Mouse (Mus musculus) heart, embryonic 12.5 days (tissue): ENCODE data around the gene Brca2. TPM values are rescaled to one million over a fixed set of nuclear protein-coding genes. Genes with fewer than 3 reads are reported as not detected.
A peak's percentile ranks its signal among the peaks of the same experiment; 100 is the strongest.

ENCODE experiments used
- ATAC-seq: fragments of 200-750 bp; cut with Nextera tagmentation; 2 replicates; pipeline ENCODE4 v1.8.0; 2017; ENCODE audit warnings: moderate TSS enrichment, moderate library complexity; ENCODE audit not compliant: insufficient number of reproducible peaks, low FRiP score
- H3K27ac ChIP-seq: fragments of 300-500 bp; sonication (generic); 2 replicates; pipeline ENCODE4 v1.5.1; 2016; ENCODE audit warnings: mild to moderate bottlenecking, moderate library complexity; ENCODE audit not compliant: poor library complexity, severe bottlenecking
- H3K27me3 ChIP-seq: fragments of 300-500 bp; sonication (generic); replicated peaks from 2 replicates; pipeline ENCODE4 v1.6.1; 2016; ENCODE audit warnings: mild to moderate bottlenecking, moderate library complexity
- H3K36me3 ChIP-seq: fragments of 300-500 bp; sonication (generic); 2 replicates; pipeline ENCODE4 v1.6.1; 2016; ENCODE audit warnings: mild to moderate bottlenecking, moderate library complexity
- H3K4me1 ChIP-seq: fragments of 300-500 bp; sonication (generic); replicated peaks from 2 replicates; pipeline ENCODE4 v1.6.1; 2016; ENCODE audit warnings: mild to moderate bottlenecking
- H3K4me2 ChIP-seq: fragments of 300-500 bp; sonication (generic); 2 replicates; pipeline ENCODE4 v1.6.1; 2016; ENCODE audit warnings: mild to moderate bottlenecking, moderate library complexity
- H3K4me3 ChIP-seq: fragments of 300-500 bp; sonication (generic); 2 replicates; pipeline ENCODE4 v1.5.1; 2016; ENCODE audit warnings: mild to moderate bottlenecking
- H3K9ac ChIP-seq: fragments of 300-500 bp; sonication (generic); 2 replicates; pipeline ENCODE4 v1.6.1; 2016; ENCODE audit warnings: mild to moderate bottlenecking, moderate library complexity
- H3K9me3 ChIP-seq: fragments of 300-500 bp; sonication (generic); replicated peaks from 2 replicates; pipeline ENCODE4 v1.6.1; 2016; ENCODE audit warnings: mild to moderate bottlenecking, moderate library complexity
- WGBS: fragments of 180-500 bp; shearing (Covaris S2); methylation state at CpG from one replicate; pipeline ENCODE4 v1.1.7; 2016; 5-methylcytosine and 5-hydroxymethylcytosine counted together
- polyA plus RNA-seq: library from polyadenylated mRNA; unstranded; fragments of >200 nt; fragmentation: Nextera tagmentation; extraction: Ambion mirVana; gene quantifications from 2 replicates; pipeline ENCODE4 v1.2.1, GENCODE M21; 2016

The Brca2 gene
- polyA plus RNA-seq, 1 experiment from 2014 or later = 15.9 TPM

- H3K4me2 ChIP-seq = no peak overlapping the region
- H3K4me1 ChIP-seq = no peaks in the 10 kb centered on the region
- H3K36me3 ChIP-seq = no peaks in the 10 kb centered on the region
- no peak overlapping the region for H3K9ac ChIP-seq
- H3K27me3 ChIP-seq = no peaks in the 10 kb centered on the region; the same call in 1 of the 2 replicates
- no peak overlapping the region for H3K4me3 ChIP-seq
- 69% methylated on average over 1 of the region's 1 CpGs for WGBS
- H3K27ac ChIP-seq = no peak overlapping the region
- ATAC-seq = no peak
- H3K9me3 ChIP-seq = no peaks in the 10 kb centered on the region; the same call in 1 of the 2 replicates
These were observed 8.4 kb upstream of the Brca2 start for GRCm38 (mm10) chr5:150514027-150514426.

GRCm38 (mm10) chr5:150518064-150518463, 4.4 kb upstream of the Brca2 start, which contains the start of gene Zar1l:
Zar1l (minus strand) TSS chr5:150518164.
- no peaks in the 10 kb centered on the region for H3K36me3 ChIP-seq
- no peak within 1 kb of the TSS for H3K4me2 ChIP-seq
- H3K27me3 ChIP-seq = no peaks in the 10 kb centered on the region; the same call in 1 of the 2 replicates
- 56% methylated on average over 4 of the region's 4 CpGs for WGBS
- no peaks in the 10 kb centered on the region; the same call in 1 of the 2 replicates for H3K9me3 ChIP-seq
- no peak within 1 kb of the TSS for H3K4me3 ChIP-seq
- H3K4me1 ChIP-seq = peaks cover 6% of the 10 kb centered on the region; the same call in 1 of the 2 replicates
- no peak for ATAC-seq
- H3K27ac ChIP-seq = no peak within 1 kb of the TSS
- H3K9ac ChIP-seq = no peak within 1 kb of the TSS

- Histone ChIP-seq H3K27me3 (no peaks in the 10 kb centered on the region; the same call in 1 of the 2 replicates), H3K4me1 (peaks cover 11% of the 10 kb centered on the region), H3K9ac (no peak overlapping the region), H3K4me2 (no peak overlapping the region), H3K4me3 (no peak overlapping the region), H3K27ac (no peak overlapping the region), H3K9me3 (no peaks in the 10 kb centered on the region), H3K36me3 (no peaks in the 10 kb centered on the region)
- ATAC-seq = no peak
- 86% methylated on average over 1 of the region's 1 CpGs for WGBS
These were observed 2.9 kb upstream of the Brca2 start for GRCm38 (mm10) chr5:150519551-150519950.

DNA sequence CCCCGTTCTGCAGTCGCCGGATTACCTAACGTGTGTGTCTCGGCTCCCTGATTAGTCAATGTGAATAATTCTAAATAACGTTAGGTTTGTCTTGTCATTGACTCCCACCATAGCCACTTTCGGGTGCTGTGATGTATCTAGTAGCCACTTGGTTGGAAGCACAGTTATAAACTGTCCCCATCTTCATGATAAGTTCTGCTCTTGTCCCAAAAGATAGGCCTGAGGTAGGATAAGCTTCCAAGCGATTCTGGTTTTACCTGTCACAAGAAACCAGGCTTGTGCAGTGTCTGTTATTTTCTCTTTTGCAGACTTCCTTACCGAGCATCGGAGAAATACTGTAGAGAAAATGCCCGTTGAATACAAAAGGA, 421 bp downstream of the Brca2 start:
- H3K9ac ChIP-seq = peak overlapping the region; percentile 86
- H3K27ac ChIP-seq = peak overlapping the region; percentile 57; the same call in 1 of the 2 replicates
- WGBS = 9% methylated on average over 11 of the region's 11 CpGs
- peaks cover 11% of the 10 kb centered on the region for H3K4me1 ChIP-seq
- H3K4me2 ChIP-seq = peak overlapping the region; percentile 75
- H3K36me3 ChIP-seq = 0 out of 2 replicates have a peak, but pooled peaks cover 4% of the 10 kb centered on the region
- ATAC-seq = no peak
- H3K4me3 ChIP-seq = peak overlapping the region; percentile 85
- H3K9me3 ChIP-seq = no peaks in the 10 kb centered on the region
- no peaks in the 10 kb centered on the region for H3K27me3 ChIP-seq

- Histone ChIP-seq H3K27me3 (no peaks in the 10 kb centered on the region), H3K27ac (no peak overlapping the region), H3K9me3 (no peaks in the 10 kb centered on the region), H3K4me2 (no peak overlapping the region), H3K9ac (no peak overlapping the region), H3K36me3 (peaks cover 10% of the 10 kb centered on the region), H3K4me1 (peaks cover 11% of the 10 kb centered on the region), H3K4me3 (no peak overlapping the region)
- no peak for ATAC-seq
- 77% methylated on average over 2 of the region's 2 CpGs for WGBS
These were observed 2.8 kb downstream of the Brca2 start for GRCm38 (mm10) chr5:150525239-150525638.

DNA sequence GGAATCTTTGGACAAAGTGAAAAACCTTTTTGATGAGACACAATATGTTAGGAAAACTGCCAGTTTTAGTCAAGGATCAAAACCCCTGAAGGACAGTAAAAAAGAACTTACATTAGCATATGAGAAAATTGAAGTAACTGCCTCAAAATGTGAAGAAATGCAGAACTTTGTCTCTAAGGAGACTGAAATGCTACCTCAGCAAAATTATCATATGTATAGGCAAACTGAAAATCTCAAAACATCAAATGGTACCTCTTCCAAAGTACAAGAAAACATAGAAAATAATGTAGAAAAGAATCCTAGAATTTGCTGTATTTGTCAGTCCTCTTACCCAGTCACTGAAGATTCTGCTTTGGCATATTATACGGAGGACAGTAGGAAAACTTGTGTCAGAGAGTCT, 18.9 kb downstream of the Brca2 start:
- Histone ChIP-seq H3K36me3 (peaks cover 37% of the 10 kb centered on the region), H3K9ac (no peak overlapping the region), H3K27ac (no peak overlapping the region), H3K4me3 (no peak overlapping the region), H3K4me1 (no peaks in the 10 kb centered on the region), H3K27me3 (no peaks in the 10 kb centered on the region), H3K4me2 (no peak overlapping the region), H3K9me3 (no peaks in the 10 kb centered on the region)
- no peak for ATAC-seq
- WGBS = 98% methylated on average over 1 of the region's 1 CpGs

- Histone ChIP-seq H3K4me3 (no peak overlapping the region), H3K4me2 (no peak overlapping the region), H3K9me3 (no peaks in the 10 kb centered on the region), H3K9ac (no peak overlapping the region), H3K27ac (no peak overlapping the region), H3K36me3 (peaks cover 26% of the 10 kb centered on the region), H3K4me1 (no peaks in the 10 kb centered on the region), H3K27me3 (no peaks in the 10 kb centered on the region)
- no peak for ATAC-seq
- WGBS = 94% methylated on average over 2 of the region's 2 CpGs
These were observed 20.8 kb downstream of the Brca2 start for GRCm38 (mm10) chr5:150543184-150543583.

- Histone ChIP-seq H3K4me2 (no peak overlapping the region), H3K36me3 (peaks cover 65% of the 10 kb centered on the region), H3K4me1 (no peaks in the 10 kb centered on the region), H3K27ac (no peak overlapping the region), H3K4me3 (no peak overlapping the region), H3K9ac (no peak overlapping the region), H3K27me3 (no peaks in the 10 kb centered on the region), H3K9me3 (no peaks in the 10 kb centered on the region)
- WGBS = 75% methylated on average over 3 of the region's 3 CpGs
- ATAC-seq = no peak
These were observed 29.2 kb downstream of the Brca2 start for GRCm38 (mm10) chr5:150551637-150552036.

DNA sequence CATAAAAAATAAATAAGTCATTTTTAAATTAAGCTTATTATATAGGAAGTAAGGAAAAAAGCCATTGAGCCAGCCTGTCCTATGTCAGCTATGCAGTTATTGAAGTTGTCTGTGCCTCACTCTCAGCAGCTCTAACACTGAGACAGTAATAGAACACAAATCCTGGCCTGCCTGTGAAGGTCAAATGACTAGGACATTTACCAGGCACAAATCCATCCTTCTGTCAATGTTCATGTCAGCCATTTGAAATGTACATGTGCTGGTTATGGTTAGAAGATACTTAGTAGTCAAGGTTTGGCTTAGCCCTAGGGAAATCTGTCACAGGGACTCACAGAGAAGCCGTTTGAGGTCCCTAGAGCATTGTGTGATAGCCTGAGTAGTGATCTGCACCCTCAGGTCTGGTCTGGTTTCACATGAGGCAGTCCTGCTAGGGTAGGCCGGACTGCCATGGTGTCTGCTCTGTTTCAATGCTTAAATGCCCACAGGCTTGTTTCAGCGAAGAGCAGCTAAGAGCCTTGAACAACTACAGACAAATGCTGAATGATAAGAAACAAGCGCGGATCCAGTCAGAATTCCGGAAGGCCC, 37.2 kb downstream of the Brca2 start:
- no peak overlapping the region for H3K4me3 ChIP-seq
- H3K9me3 ChIP-seq = no peaks in the 10 kb centered on the region
- no peaks in the 10 kb centered on the region for H3K27me3 ChIP-seq
- peak overlapping the region; percentile 71 for H3K27ac ChIP-seq
- WGBS = 58% methylated on average over 6 of the region's 6 CpGs
- no peak for ATAC-seq
- H3K9ac ChIP-seq = no peak overlapping the region
- H3K36me3 ChIP-seq = peaks cover 71% of the 10 kb centered on the region
- no peak overlapping the region for H3K4me2 ChIP-seq
- no peaks in the 10 kb centered on the region for H3K4me1 ChIP-seq

DNA sequence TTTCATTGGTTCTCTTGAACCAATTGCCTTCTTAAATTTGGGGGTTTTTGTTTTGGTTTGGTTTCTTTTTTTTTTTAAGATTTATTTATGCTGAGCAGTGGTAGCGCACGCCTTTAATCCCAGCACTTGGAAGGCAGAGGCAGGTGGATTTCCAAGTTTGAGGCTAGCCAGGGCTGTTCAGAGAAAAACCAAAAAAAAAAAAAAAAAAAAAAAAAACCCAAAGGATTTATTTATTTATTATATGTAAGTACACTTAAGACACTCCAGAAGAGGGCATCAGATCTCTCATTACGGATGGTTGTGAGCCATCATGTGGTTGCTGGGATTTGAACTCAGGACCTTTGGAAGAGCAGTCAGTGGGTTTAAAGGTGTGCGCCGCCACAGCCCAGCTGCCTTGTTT, 38.4 kb downstream of the Brca2 start:
- no peaks in the 10 kb centered on the region for H3K9me3 ChIP-seq
- WGBS = 94% methylated on average over 5 of the region's 5 CpGs
- H3K4me2 ChIP-seq = no peak overlapping the region
- H3K27ac ChIP-seq = no peak overlapping the region
- no peak overlapping the region for H3K4me3 ChIP-seq
- peaks cover 71% of the 10 kb centered on the region for H3K36me3 ChIP-seq
- ATAC-seq = no peak
- no peak overlapping the region for H3K9ac ChIP-seq
- no peaks in the 10 kb centered on the region for H3K27me3 ChIP-seq
- H3K4me1 ChIP-seq = no peaks in the 10 kb centered on the region

GRCm38 (mm10) chr5:150561376-150561775, 38.9 kb downstream of the Brca2 start:
- no peak overlapping the region for H3K4me2 ChIP-seq
- H3K9ac ChIP-seq = no peak overlapping the region
- H3K27me3 ChIP-seq = no peaks in the 10 kb centered on the region
- peaks cover 74% of the 10 kb centered on the region for H3K36me3 ChIP-seq
- no peaks in the 10 kb centered on the region for H3K4me1 ChIP-seq
- no peak overlapping the region for H3K4me3 ChIP-seq
- ATAC-seq = no peak
- no peak overlapping the region for H3K27ac ChIP-seq
- no peaks in the 10 kb centered on the region for H3K9me3 ChIP-seq

GRCm38 (mm10) chr5:150561783-150562182, 39.4 kb downstream of the Brca2 start:
- Histone ChIP-seq H3K4me2 (no peak overlapping the region), H3K4me1 (no peaks in the 10 kb centered on the region), H3K36me3 (peaks cover 76% of the 10 kb centered on the region), H3K9ac (no peak overlapping the region), H3K9me3 (no peaks in the 10 kb centered on the region), H3K27ac (no peak overlapping the region), H3K27me3 (no peaks in the 10 kb centered on the region), H3K4me3 (no peak overlapping the region)
- WGBS = 82% methylated on average over 5 of the region's 5 CpGs
- ATAC-seq = no peak
